Mouse (Mus musculus) skeletal muscle tissue, adult 2 months (tissue): ENCODE data around the gene Zfp414.
"Not testable (repeated sequence)": the region's sequence is repeated elsewhere in the genome, so short reads cannot be mapped to it uniquely, and the experiment has no call there.

ENCODE experiments used
- DNase-seq: peaks from one replicate; pipeline ENCODE4 v3.0.0-alpha.2; 2012; ENCODE audit warnings: low read depth, low spot score

Zfp414 gene

GRCm38 (mm10) chr17:33628621-33629486, at the start of gene Zfp414:
Zfp414 (plus strand) TSS chr17:33629090.
- peak; percentile 92 for DNase-seq

GRCm38 (mm10) chr17:33584061-33584460, 44.8 kb upstream of the Zfp414 start:
- DNase-seq: no peak

GRCm38 (mm10) chr17:33586011-33586410, 42.9 kb upstream of the Zfp414 start:
- no peak for DNase-seq

- DNase-seq: no peak
Observed at GRCm38 (mm10) chr17:33597271-33597670, 31.6 kb upstream of the Zfp414 start.

- no peak for DNase-seq
Observed at GRCm38 (mm10) chr17:33598506-33598905, 30.4 kb upstream of the Zfp414 start.

GRCm38 (mm10) chr17:33599836-33600475, 28.9 kb upstream of the Zfp414 start:
- DNase-seq: no peak

- no peak for DNase-seq
Observed at GRCm38 (mm10) chr17:33600831-33601230, 28.1 kb upstream of the Zfp414 start.

- DNase-seq: no peak
Observed at GRCm38 (mm10) chr17:33601947-33602346, 26.9 kb upstream of the Zfp414 start.

- DNase-seq: no peak
Observed at GRCm38 (mm10) chr17:33607273-33607672, 21.6 kb upstream of the Zfp414 start.

GRCm38 (mm10) chr17:33610548-33610947, 18.3 kb upstream of the Zfp414 start:
- DNase-seq: no peak

- not testable (repeated sequence) for DNase-seq
Observed at GRCm38 (mm10) chr17:33613726-33614125, 15.2 kb upstream of the Zfp414 start.

GRCm38 (mm10) chr17:33627281-33627680, 1.6 kb upstream of the Zfp414 start:
- no peak for DNase-seq

GRCm38 (mm10) chr17:33629487-33630125, 716 bp downstream of the Zfp414 start:
- no peak for DNase-seq

- no peak for DNase-seq
Observed at GRCm38 (mm10) chr17:33630171-33630895, 1.4 kb downstream of the Zfp414 start.

GRCm38 (mm10) chr17:33631236-33631635, 2.3 kb downstream of the Zfp414 start:
- DNase-seq: no peak

- no peak for DNase-seq
Observed at GRCm38 (mm10) chr17:33631796-33632195, 2.9 kb downstream of the Zfp414 start.

GRCm38 (mm10) chr17:33637038-33637437, 8.1 kb downstream of the Zfp414 start:
- DNase-seq: no peak

- DNase-seq: no peak
Observed at GRCm38 (mm10) chr17:33637516-33638276, 8.8 kb downstream of the Zfp414 start, which contains the start of gene Pram1. Pram1 (plus strand) TSS chr17:33638056.

- DNase-seq: no peak
Observed at GRCm38 (mm10) chr17:33639743-33640142, 10.9 kb downstream of the Zfp414 start.

- DNase-seq: no peak
Observed at GRCm38 (mm10) chr17:33644068-33644467, 15.2 kb downstream of the Zfp414 start.

- DNase-seq: no peak
Observed at GRCm38 (mm10) chr17:33645073-33645472, 16.2 kb downstream of the Zfp414 start.
